8 mouse cellular contexts compared by ENCODE assay signal in the genomic region with DNA sequence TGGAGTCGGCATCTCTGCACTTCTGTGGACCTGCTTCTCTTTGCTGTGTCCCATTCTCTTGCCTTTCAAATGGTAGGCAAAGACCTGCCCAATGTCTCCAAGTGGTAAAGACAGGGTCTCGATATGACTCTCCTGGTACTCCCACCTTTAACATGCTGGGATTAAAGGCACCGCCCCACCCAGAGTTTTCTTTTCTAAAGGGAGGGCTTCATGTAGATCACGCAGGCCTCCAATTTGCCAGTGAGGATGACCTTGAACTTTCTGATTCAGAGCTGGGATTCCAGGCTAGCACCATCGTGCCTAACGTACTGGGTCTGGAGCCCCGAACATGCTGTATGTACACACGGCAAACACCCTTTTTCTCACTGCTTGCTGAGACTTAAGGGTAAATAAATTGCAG. TPM values are rescaled to one million over a fixed set of nuclear protein-coding genes. Genes with fewer than 3 reads are reported as not detected.
DNase-seq lines count a peak whose midpoint lies in the region; ATAC-seq and TF ChIP-seq lines count a peak whose summit lies in the region.

No protein-coding gene starts in this region.

- H3K4me3 ChIP-seq in kidney, postnatal 0 days (replicated peaks; ENCODE audit: low read depth, low read length): peak overlapping the region; percentile 48
- peak overlapping the region; percentile 46 for H3K4me3 ChIP-seq in hindbrain, embryonic 13.5 days
- H3K4me3 ChIP-seq in midbrain, postnatal 0 days (ENCODE audit: low read depth, low read length): peak overlapping the region; percentile 45

- H3K4me2 ChIP-seq in kidney, postnatal 0 days (ENCODE audit: low read length): peak overlapping the region; percentile 89
- H3K4me2 ChIP-seq in hindbrain, embryonic 13.5 days: peak overlapping the region; percentile 77
- peak overlapping the region; percentile 95 for H3K4me2 ChIP-seq in midbrain, postnatal 0 days (ENCODE audit: low read depth, low read length, poor library complexity, severe bottlenecking)

- no peaks in the 10 kb centered on the region for H3K36me3 ChIP-seq in kidney, postnatal 0 days (ENCODE audit: insufficient read depth, low read length)
- H3K36me3 ChIP-seq in hindbrain, embryonic 13.5 days: peaks cover under 1% of the 10 kb centered on the region
- no peaks in the 10 kb centered on the region for H3K36me3 ChIP-seq in midbrain, postnatal 0 days (ENCODE audit: insufficient read depth, low read length)

- H3K27me3 ChIP-seq in kidney, postnatal 0 days (ENCODE audit: insufficient read depth, low read length): no peaks in the 10 kb centered on the region
- H3K27me3 ChIP-seq in hindbrain, embryonic 13.5 days: no peaks in the 10 kb centered on the region
- no peaks in the 10 kb centered on the region for H3K27me3 ChIP-seq in midbrain, postnatal 0 days (ENCODE audit: insufficient read depth, low read length)

- H3K9ac ChIP-seq in kidney, postnatal 0 days (ENCODE audit: low read depth, low read length): peak overlapping the region; percentile 67
- peak overlapping the region; percentile 66 for H3K9ac ChIP-seq in hindbrain, embryonic 13.5 days
- peak overlapping the region; percentile 62; the same call in 1 of the 2 replicates for H3K9ac ChIP-seq in midbrain, postnatal 0 days (replicated peaks; ENCODE audit: low read length, poor library complexity, severe bottlenecking)

- peak overlapping the region; percentile 91 for H3K27ac ChIP-seq in kidney, postnatal 0 days
- peak overlapping the region; percentile 75 for H3K27ac ChIP-seq in hindbrain, embryonic 13.5 days
- no peak overlapping the region for H3K27ac ChIP-seq in midbrain, postnatal 0 days (ENCODE audit: low read depth, low read length)

- no peak for ATAC-seq in kidney, postnatal 0 days (replicated peaks; ENCODE audit: low FRiP score, low read depth)
- no peak for ATAC-seq in hindbrain, embryonic 13.5 days (ENCODE audit: low FRiP score)
- ATAC-seq in midbrain, postnatal 0 days (ENCODE audit: low FRiP score): no peak

- peaks cover 23% of the 10 kb centered on the region for H3K4me1 ChIP-seq in kidney, postnatal 0 days (replicated peaks; ENCODE audit: insufficient read depth, low read length)
- H3K4me1 ChIP-seq in hindbrain, embryonic 13.5 days (replicated peaks): peaks cover 42% of the 10 kb centered on the region
- H3K4me1 ChIP-seq in midbrain, postnatal 0 days (ENCODE audit: insufficient read depth, low read length): peaks cover 12% of the 10 kb centered on the region; the same call in 1 of the 2 replicates

- DNase-seq in kidney, postnatal 0 days (ENCODE audit: low spot score): no peak
- no peak for DNase-seq in kidney, adult 18-20 months
- peak; percentile 67 for DNase-seq in adrenal gland, postnatal 10 days
- no peak for DNase-seq in midbrain, postnatal 0 days (ENCODE audit: low spot score)
- no peak for DNase-seq in cerebellum, postnatal 14 days
- DNase-seq in urinary bladder, postnatal 14 days (ENCODE audit: low spot score): no peak
- DNase-seq in cerebellum, adult 18-20 months: no peak

- WGBS in kidney, postnatal 0 days: 3% methylated on average over 8 of the region's 8 CpGs
- 6% methylated on average over 8 of the region's 8 CpGs for WGBS in hindbrain, embryonic 13.5 days
- 6% methylated on average over 8 of the region's 8 CpGs for WGBS in midbrain, postnatal 0 days

- H3K9me3 ChIP-seq in kidney, postnatal 0 days (replicated peaks; ENCODE audit: low read length): no peaks in the 10 kb centered on the region
- no peaks in the 10 kb centered on the region for H3K9me3 ChIP-seq in hindbrain, embryonic 13.5 days
- no peaks in the 10 kb centered on the region for H3K9me3 ChIP-seq in midbrain, postnatal 0 days (ENCODE audit: low read length)

- no peak for TF ChIP-seq CTCF in kidney, postnatal 0 days (IDR thresholded peaks at IDR 0.05; ENCODE audit: low read depth)
- no peak for TF ChIP-seq CTCF in midbrain, postnatal 0 days (IDR thresholded peaks at IDR 0.05)

RNA-seq across cellular contexts. Expression of a gene that starts 6.1 kb away (rescaled TPM):
- 411 and 412 TPM in 2 replicates for polyA plus RNA-seq in kidney, postnatal 0 days (2015; fragmentation: Nextera tagmentation; extraction: Ambion mirVana)
- total RNA-seq in adrenal gland, postnatal 10 days (2021): 100 to 1,000 TPM; 216 to 221 TPM
- 400 TPM in 2 replicates for polyA plus RNA-seq in hindbrain, embryonic 13.5 days (2015; fragmentation: Nextera tagmentation; extraction: Ambion mirVana)
- 190 and 269 TPM in 2 replicates for total RNA-seq in midbrain, postnatal 0 days (2014; rRNA removed)
- polyA plus RNA-seq in midbrain, postnatal 0 days (2015; fragmentation: Nextera tagmentation; extraction: Ambion mirVana): 302 and 345 TPM in 2 replicates

RNA-seq across cellular contexts. Expression of a gene that starts 14.2 kb away (rescaled TPM):
- polyA plus RNA-seq in kidney, postnatal 0 days (2015; fragmentation: Nextera tagmentation; extraction: Ambion mirVana): 5.7 and 6.4 TPM in 2 replicates
- total RNA-seq in adrenal gland, postnatal 10 days (2021): 10 to 100 TPM in 1 of 2 experiments, 1 to 10 TPM in 1; 6.3 to 10.1 TPM
- polyA plus RNA-seq in hindbrain, embryonic 13.5 days (2015; fragmentation: Nextera tagmentation; extraction: Ambion mirVana): 1.9 and 2.3 TPM in 2 replicates
- 1.7 and 2.4 TPM in 2 replicates for total RNA-seq in midbrain, postnatal 0 days (2014; rRNA removed)
- 0.73 and 1.2 TPM in 2 replicates for polyA plus RNA-seq in midbrain, postnatal 0 days (2015; fragmentation: Nextera tagmentation; extraction: Ambion mirVana)

RNA-seq across cellular contexts. Expression of a gene that starts 14.6 kb away (rescaled TPM):
- 26.2 and 29.1 TPM in 2 replicates for polyA plus RNA-seq in kidney, postnatal 0 days (2015; fragmentation: Nextera tagmentation; extraction: Ambion mirVana)
- 10 to 100 TPM; 20.1 to 24.4 TPM for total RNA-seq in adrenal gland, postnatal 10 days (2021)
- 64.2 and 67.0 TPM in 2 replicates for polyA plus RNA-seq in hindbrain, embryonic 13.5 days (2015; fragmentation: Nextera tagmentation; extraction: Ambion mirVana)
- 87.3 and 96.1 TPM in 2 replicates for total RNA-seq in midbrain, postnatal 0 days (2014; rRNA removed)
- 76.2 and 82.7 TPM in 2 replicates for polyA plus RNA-seq in midbrain, postnatal 0 days (2015; fragmentation: Nextera tagmentation; extraction: Ambion mirVana)

RNA-seq across cellular contexts. Expression of a gene that starts 30.2 kb away (rescaled TPM):
- 31.8 and 37.0 TPM in 2 replicates for polyA plus RNA-seq in kidney, postnatal 0 days (2015; fragmentation: Nextera tagmentation; extraction: Ambion mirVana)
- 10 to 100 TPM; 14.9 to 19.0 TPM for total RNA-seq in adrenal gland, postnatal 10 days (2021)
- polyA plus RNA-seq in hindbrain, embryonic 13.5 days (2015; fragmentation: Nextera tagmentation; extraction: Ambion mirVana): 24.2 TPM in 2 replicates
- 17.7 and 30.7 TPM in 2 replicates for total RNA-seq in midbrain, postnatal 0 days (2014; rRNA removed)
- 23.8 and 28.9 TPM in 2 replicates for polyA plus RNA-seq in midbrain, postnatal 0 days (2015; fragmentation: Nextera tagmentation; extraction: Ambion mirVana)
